ENCODE assay signal across 10 mouse cellular contexts in genomic region chr16:31046217-31046659, GRCm38 (mm10). TPM values are rescaled to one million over a fixed set of nuclear protein-coding genes. Genes with fewer than 3 reads are reported as not detected.
DNase-seq lines count a peak whose midpoint lies in the region; ATAC-seq lines count a peak whose summit lies in the region.
"Had no signal": no experiment of that assay in that cellular context is flagged by ENCODE, and none has a peak within 500 bp of the region (broad histone marks: within the 10 kb centered on the region; RNA-seq: fewer than 3 reads in every experiment).

No protein-coding gene starts in this region.

- H3K4me2 ChIP-seq in limb, embryonic 15.5 days: no peak overlapping the region
- H3K4me2 ChIP-seq: forebrain, embryonic 12.5 days; limb, embryonic 13.5 days had no signal

- H3K4me1 ChIP-seq in limb, embryonic 15.5 days: peaks cover 14% of the 10 kb centered on the region

- no peaks in the 10 kb centered on the region for H3K27me3 ChIP-seq in limb, embryonic 15.5 days
- H3K27me3 ChIP-seq: forebrain, embryonic 12.5 days; limb, embryonic 13.5 days had no signal

- 52% methylated on average over 14 of the region's 14 CpGs for WGBS in limb, embryonic 15.5 days

- intact Hi-C loops in heart, postnatal 14 days (cut with DNase I): no loop called here

- H3K27ac ChIP-seq in limb, embryonic 15.5 days: 0 out of 2 replicates have a peak overlapping the region, but pooled peaks have one; percentile 22
- H3K27ac ChIP-seq: forebrain, embryonic 12.5 days; limb, embryonic 13.5 days had no signal

- no peak overlapping the region for H3K9ac ChIP-seq in limb, embryonic 15.5 days
- H3K9ac ChIP-seq: forebrain, embryonic 12.5 days; limb, embryonic 13.5 days had no signal

- no peak overlapping the region for H3K4me3 ChIP-seq in limb, embryonic 15.5 days
- H3K4me3 ChIP-seq: forebrain, embryonic 12.5 days; limb, embryonic 13.5 days had no signal

- H3K9me3 ChIP-seq in limb, embryonic 15.5 days: no peaks in the 10 kb centered on the region
- H3K9me3 ChIP-seq: forebrain, embryonic 12.5 days; limb, embryonic 13.5 days had no signal

- peak; percentile 88 for DNase-seq in heart, adult 11 months
- DNase-seq in heart, postnatal 14 days: no peak
- DNase-seq in lung, postnatal 10 days: peak; percentile 43
- no peak for DNase-seq in lung, postnatal 25 days (ENCODE audit: low spot score)
- DNase-seq in cerebellum, postnatal 14 days: peak; percentile 38 to 47
- no peak for DNase-seq in urinary bladder, postnatal 25 days (ENCODE audit: low spot score)
- no peak for DNase-seq in kidney, postnatal 10 days

- ATAC-seq in limb, embryonic 15.5 days (ENCODE audit: insufficient number of reproducible peaks, low FRiP score, low TSS enrichment, low read depth): no peak

- no peaks in the 10 kb centered on the region for H3K36me3 ChIP-seq in limb, embryonic 15.5 days
- H3K36me3 ChIP-seq: forebrain, embryonic 12.5 days had no signal

RNA-seq across cellular contexts. Expression of gene Xxylt1, which starts 35.0 kb away (rescaled TPM):
- total RNA-seq in heart, postnatal 14 days (2021): 10 to 100 TPM; 13.0 to 13.7 TPM
- polyA plus RNA-seq in limb, embryonic 15.5 days (2015; fragmentation: Nextera tagmentation; extraction: Ambion mirVana): 12.1 and 17.3 TPM in 2 replicates

Comparison
In these comparisons a context has a peak if more than half of its experiments do, and no peak if none do; other contexts are left out.
1. DNase-seq: peak in heart, adult 11 months (single experiment), lung, postnatal 10 days (single experiment) and cerebellum, postnatal 14 days (2 of 2); none in heart, postnatal 14 days (0 of 2), lung, postnatal 25 days (single experiment), urinary bladder, postnatal 25 days (single experiment) and kidney, postnatal 10 days (single experiment).